Mouse (Mus musculus) embryonic fibroblast, embryonic 13.5 days (primary cell): ENCODE measurements at regions not wholly inside any gene's neighbourhood (a gene's known extent, or its start where the extent isn't known, plus 50 kb on each side); places are given as distances from the start of the nearest gene placed in this dataset.

Experiments
- H3K27ac ChIP-seq: 2 replicates; pipeline ENCODE4 v1.5.1; 2012; ENCODE audit warnings: low read length, control low read depth, inconsistent platforms; ENCODE audit not compliant: insufficient read depth
- H3K4me1 ChIP-seq: 2 replicates; pipeline ENCODE4 v1.6.1; 2011; ENCODE audit warnings: low read length; ENCODE audit not compliant: control insufficient read depth, insufficient read depth
- H3K4me3 ChIP-seq: 2 replicates; pipeline ENCODE4 v1.5.1; 2011; ENCODE audit warnings: mild to moderate bottlenecking, control low read depth, low read length; ENCODE audit not compliant: insufficient read depth
- CTCF ChIP-seq: IDR thresholded peaks from 2 replicates; pipeline ENCODE4 v1.5.1; 2011; ENCODE audit warnings: mild to moderate bottlenecking, control low read depth, low read length, moderate library complexity, borderline replicate concordance; ENCODE audit not compliant: insufficient read depth
- POLR2A ChIP-seq: IDR thresholded peaks from 2 replicates; pipeline ENCODE4 v1.6.1; 2011; ENCODE audit warnings: low read depth, mild to moderate bottlenecking, control low read depth, low read length, moderate library complexity

GRCm38 (mm10) chr5:133167001-133167461 lies 623.9 kb upstream of the Auts2 start:
- H3K4me3 ChIP-seq: no peak overlapping the region
- no peak for TF ChIP-seq CTCF
- TF ChIP-seq POLR2A: no peak
- no peak overlapping the region for H3K27ac ChIP-seq
- H3K4me1 ChIP-seq: no peaks in the 10 kb centered on the region

DNA sequence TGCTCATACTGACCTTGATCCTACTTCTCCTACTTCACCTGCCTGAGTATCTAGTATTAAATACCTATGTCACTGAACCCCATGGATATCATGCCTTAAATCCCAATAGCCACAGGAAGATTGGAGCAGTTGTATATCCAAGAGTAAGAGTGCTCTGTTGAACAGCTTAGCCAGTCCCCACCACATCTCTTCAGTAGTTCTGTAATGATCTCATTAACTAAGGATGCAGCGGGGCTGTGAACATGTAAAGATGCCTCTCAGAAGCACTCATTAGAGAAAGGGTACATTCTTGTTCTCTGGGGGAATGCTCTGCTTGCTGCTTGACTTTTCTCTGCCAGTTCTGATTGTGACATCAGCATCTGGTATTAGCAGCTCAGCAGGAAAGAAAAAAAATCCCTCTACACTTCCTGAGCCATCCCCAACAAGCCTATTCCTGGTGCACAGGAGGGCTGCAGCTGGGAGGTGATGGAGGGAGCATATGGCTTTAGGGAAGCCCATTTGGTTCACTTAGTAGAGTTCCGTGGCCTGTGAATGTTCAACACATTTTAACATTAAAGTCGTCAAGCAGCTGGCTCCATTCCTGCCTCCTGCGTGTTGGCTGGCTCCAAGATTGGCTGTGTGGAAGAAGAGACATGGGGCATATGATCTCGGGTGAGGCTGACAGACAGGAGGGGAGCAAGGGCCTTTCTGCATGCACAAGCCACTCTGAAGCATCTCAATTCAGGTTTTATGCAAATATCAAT lies 613.1 kb upstream of the Auts2 start:
- H3K4me3 ChIP-seq: no peak overlapping the region
- no peak for TF ChIP-seq CTCF
- no peak for TF ChIP-seq POLR2A
- no peak overlapping the region for H3K27ac ChIP-seq
- no peaks in the 10 kb centered on the region for H3K4me1 ChIP-seq

- no peak overlapping the region for H3K27ac ChIP-seq
- no peak overlapping the region for H3K4me3 ChIP-seq
- TF ChIP-seq CTCF (no peak), POLR2A (no peak)
- H3K4me1 ChIP-seq: no peaks in the 10 kb centered on the region
These were observed 602.9 kb upstream of the Auts2 start for GRCm38 (mm10) chr5:133145996-133146395.

DNA sequence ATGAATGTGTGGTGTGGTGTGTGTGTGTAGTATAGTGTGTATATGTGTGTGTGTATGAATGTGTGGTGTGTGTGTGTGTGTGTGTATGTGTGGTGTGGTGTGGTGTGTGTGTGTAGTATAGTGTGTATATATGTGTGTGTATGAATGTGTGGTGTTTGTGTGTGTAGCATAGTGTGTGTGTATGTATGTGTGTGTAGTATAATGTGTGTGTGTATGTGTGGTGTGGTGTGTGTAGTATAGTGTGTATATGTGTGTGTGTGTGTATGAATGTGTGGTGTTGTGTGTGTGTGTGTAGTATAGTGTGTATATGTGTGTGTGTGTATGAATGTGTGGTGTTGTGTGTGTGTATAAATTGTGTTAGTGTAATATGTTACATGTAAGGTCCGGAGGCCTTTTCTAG lies 600.5 kb upstream of the Auts2 start:
- no peaks in the 10 kb centered on the region for H3K4me1 ChIP-seq
- TF ChIP-seq POLR2A: no peak
- no peak for TF ChIP-seq CTCF
- no peak overlapping the region for H3K27ac ChIP-seq
- no peak overlapping the region for H3K4me3 ChIP-seq

DNA sequence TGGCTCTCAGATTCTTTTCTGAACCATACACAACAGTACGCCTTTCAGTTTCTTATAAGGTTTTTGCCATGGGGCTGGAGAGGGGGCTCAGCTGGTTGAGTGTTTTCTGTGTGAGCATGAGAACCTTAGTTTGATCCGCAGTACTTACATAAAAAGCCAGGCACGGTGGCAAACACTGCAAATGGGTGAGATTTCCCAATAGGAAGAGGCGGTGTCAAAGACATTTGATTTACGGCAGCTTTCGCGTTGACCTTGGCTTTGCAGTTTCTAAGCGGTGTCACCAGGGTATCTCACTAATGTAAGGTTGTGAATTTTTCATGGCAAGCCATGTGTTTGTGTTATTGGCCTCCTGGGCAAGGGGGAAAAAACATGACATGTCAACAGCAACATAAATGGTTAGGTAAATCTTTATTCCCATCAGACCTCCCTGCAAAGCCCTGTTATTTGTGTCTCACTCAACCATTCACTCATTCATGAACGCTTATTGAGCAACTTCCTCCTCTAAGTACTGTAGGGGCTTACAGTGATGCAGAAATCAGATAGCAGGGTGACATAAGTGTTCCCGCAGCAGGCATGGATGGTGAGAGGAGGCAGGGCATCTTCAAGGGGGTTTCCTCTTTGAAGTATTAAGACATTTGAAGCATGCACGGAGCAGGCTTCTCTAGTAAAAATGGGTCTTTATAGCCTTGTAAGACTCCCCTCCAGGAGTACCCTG lies 599.4 kb upstream of the Auts2 start:
- H3K4me1 ChIP-seq: no peaks in the 10 kb centered on the region
- TF ChIP-seq POLR2A: no peak
- TF ChIP-seq CTCF: no peak
- H3K27ac ChIP-seq: no peak overlapping the region
- no peak overlapping the region for H3K4me3 ChIP-seq

DNA sequence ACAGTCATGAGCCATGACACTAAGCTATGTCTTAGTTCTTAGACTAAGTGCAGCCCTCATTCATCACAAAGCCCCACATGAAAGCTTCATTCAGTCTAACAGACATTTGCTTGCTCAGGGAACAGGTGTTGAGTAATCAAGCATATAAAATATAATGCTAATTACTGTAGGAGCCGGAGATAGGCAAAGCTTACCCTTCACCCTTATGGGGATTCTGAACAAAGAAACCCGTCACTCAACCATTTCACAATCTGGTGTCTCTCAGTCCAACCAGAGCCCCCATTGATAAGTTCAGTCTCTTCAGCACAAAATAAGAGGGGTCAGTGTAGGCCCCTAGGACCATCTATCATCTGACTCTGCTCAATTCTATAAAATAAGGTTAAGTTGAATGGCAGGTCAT lies 587.9 kb upstream of the Auts2 start:
- Histone ChIP-seq H3K4me3 (no peak overlapping the region), H3K4me1 (no peaks in the 10 kb centered on the region), H3K27ac (no peak overlapping the region)
- TF ChIP-seq CTCF (no peak), POLR2A (no peak)

GRCm38 (mm10) chr5:133130316-133130715 lies 587.2 kb upstream of the Auts2 start:
- Histone ChIP-seq H3K4me1 (no peaks in the 10 kb centered on the region), H3K27ac (no peak overlapping the region), H3K4me3 (no peak overlapping the region)
- TF ChIP-seq CTCF: no peak
- TF ChIP-seq POLR2A: no peak

- H3K27ac ChIP-seq: no peak overlapping the region
- TF ChIP-seq CTCF: no peak
- H3K4me1 ChIP-seq: no peaks in the 10 kb centered on the region
- no peak overlapping the region for H3K4me3 ChIP-seq
These were observed 581.1 kb upstream of the Auts2 start for GRCm38 (mm10) chr5:133124223-133124622.

DNA sequence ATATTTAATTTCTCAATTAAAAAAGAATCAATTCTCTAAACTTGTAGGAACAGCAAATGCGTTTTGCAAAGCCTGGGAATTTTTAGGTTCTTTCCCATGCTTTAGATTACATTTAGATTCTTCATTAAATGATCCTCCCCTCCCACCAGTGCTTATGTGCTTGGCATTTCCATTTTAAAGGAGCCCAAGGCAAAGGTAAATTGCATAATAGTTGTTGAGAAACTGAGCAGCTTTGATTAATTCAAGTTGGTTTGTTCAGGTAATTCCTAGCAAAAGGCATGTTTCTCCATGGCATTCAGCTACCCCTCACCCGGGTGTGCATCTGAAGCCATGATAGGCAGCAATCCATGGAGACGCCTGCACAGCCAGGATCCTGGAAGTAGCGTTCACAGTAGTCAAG lies 570.8 kb upstream of the Auts2 start:
- no peaks in the 10 kb centered on the region for H3K4me1 ChIP-seq
- no peak overlapping the region for H3K4me3 ChIP-seq
- TF ChIP-seq POLR2A: no peak
- no peak for TF ChIP-seq CTCF
- H3K27ac ChIP-seq: no peak overlapping the region

DNA sequence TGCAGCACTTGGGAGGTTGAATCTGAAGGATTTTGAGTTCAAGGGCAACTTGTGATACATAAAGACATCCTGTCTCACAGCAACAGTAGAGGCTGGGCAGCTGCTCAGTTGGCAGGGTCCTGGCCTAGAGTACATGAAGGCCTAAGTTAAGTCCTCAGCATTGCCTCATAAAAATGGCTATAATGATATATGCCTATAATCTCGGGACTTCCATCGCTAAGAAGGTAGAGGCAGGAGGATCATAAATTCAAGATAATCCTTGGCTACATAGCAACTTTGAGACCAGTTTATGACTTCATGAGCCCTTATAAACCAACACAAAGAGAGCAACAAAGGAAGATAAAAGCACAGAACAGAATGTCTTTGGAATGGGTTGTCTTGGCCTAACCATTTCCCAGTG lies 570.0 kb upstream of the Auts2 start:
- no peaks in the 10 kb centered on the region for H3K4me1 ChIP-seq
- TF ChIP-seq CTCF: no peak
- TF ChIP-seq POLR2A: no peak
- no peak overlapping the region for H3K4me3 ChIP-seq
- no peak overlapping the region for H3K27ac ChIP-seq
